ENCODE assay signal across 15 mouse cellular contexts in genomic region chr2:178155917-178156282, GRCm38 (mm10). TPM values are rescaled to one million over a fixed set of nuclear protein-coding genes. Genes with fewer than 3 reads are reported as not detected.
DNase-seq lines count a peak whose midpoint lies in the region; ATAC-seq and TF ChIP-seq lines count a peak whose summit lies in the region.
"Had no signal": no experiment of that assay in that cellular context is flagged by ENCODE, and none has a peak within 500 bp of the region (broad histone marks: within the 10 kb centered on the region; RNA-seq: fewer than 3 reads in every experiment).

No protein-coding gene starts in this region.

- peak; percentile 17 for DNase-seq in embryonic facial prominence, embryonic 14.5 days (ENCODE audit: low spot score)
- DNase-seq in embryonic facial prominence, embryonic 10.5 days (ENCODE audit: low spot score) = no peak
- no peak for DNase-seq in stomach, postnatal 0 days (ENCODE audit: low spot score)
- DNase-seq in heart, postnatal 4 days = peak; percentile 82
- no peak for DNase-seq in frontal cortex, adult 2 months (ENCODE audit: extremely low spot score in 1 of 2, low spot score in 1 of 2)
- no peak for DNase-seq in adrenal gland, adult 2 months
- no peak for DNase-seq in urinary bladder, postnatal 25 days (ENCODE audit: low spot score)
- DNase-seq: B cell, adult 2 months; kidney, adult 8-10 months had no signal

- peak; percentile 21; the same call in 1 of the 2 replicates for ATAC-seq in embryonic facial prominence, embryonic 14.5 days (ENCODE audit: low read depth)
- ATAC-seq in stomach, embryonic 16.5 days (ENCODE audit: insufficient read depth, low FRiP score) = 0 out of 2 replicates have a peak, but pooled peaks have one; percentile 38
- no peak for ATAC-seq in stomach, postnatal 0 days (ENCODE audit: low FRiP score, low TSS enrichment)

- no peak overlapping the region for H3K4me2 ChIP-seq in embryonic facial prominence, embryonic 14.5 days (ENCODE audit: low read depth, low read length)
- no peak overlapping the region for H3K4me2 ChIP-seq in stomach, embryonic 16.5 days (ENCODE audit: low read depth, low read length)
- no peak overlapping the region for H3K4me2 ChIP-seq in stomach, postnatal 0 days (replicated peaks; ENCODE audit: low read depth)
- H3K4me2 ChIP-seq: hindbrain, embryonic 13.5 days had no signal

- H3K9me3 ChIP-seq in embryonic facial prominence, embryonic 14.5 days (ENCODE audit: control insufficient read depth, low read length) = no peaks in the 10 kb centered on the region
- H3K9me3 ChIP-seq in embryonic facial prominence, embryonic 10.5 days = no peaks in the 10 kb centered on the region
- H3K9me3 ChIP-seq in stomach, embryonic 16.5 days (replicated peaks; ENCODE audit: control insufficient read depth, low read length) = no peaks in the 10 kb centered on the region
- no peaks in the 10 kb centered on the region for H3K9me3 ChIP-seq in stomach, postnatal 0 days (ENCODE audit: control insufficient read depth, low read length)
- H3K9me3 ChIP-seq: hindbrain, embryonic 13.5 days had no signal

- WGBS in embryonic facial prominence, embryonic 14.5 days = 63% methylated on average over 1 of the region's 1 CpGs
- WGBS in embryonic facial prominence, embryonic 10.5 days = 73% methylated on average over 1 of the region's 1 CpGs
- 42% methylated on average over 1 of the region's 1 CpGs for WGBS in stomach, embryonic 16.5 days
- WGBS in stomach, postnatal 0 days = 55% methylated on average over 1 of the region's 1 CpGs

- no peaks in the 10 kb centered on the region for H3K4me1 ChIP-seq in embryonic facial prominence, embryonic 14.5 days (ENCODE audit: control insufficient read depth, insufficient read depth, low read length)
- H3K4me1 ChIP-seq in embryonic facial prominence, embryonic 10.5 days = peaks cover 12% of the 10 kb centered on the region
- no peaks in the 10 kb centered on the region for H3K4me1 ChIP-seq in stomach, embryonic 16.5 days (ENCODE audit: control insufficient read depth, insufficient read depth, low read length)
- no peaks in the 10 kb centered on the region for H3K4me1 ChIP-seq in stomach, postnatal 0 days (replicated peaks; ENCODE audit: control insufficient read depth, insufficient read depth)

- no peaks in the 10 kb centered on the region for H3K27me3 ChIP-seq in embryonic facial prominence, embryonic 14.5 days (replicated peaks; ENCODE audit: control insufficient read depth, insufficient read depth, low read length)
- H3K27me3 ChIP-seq in embryonic facial prominence, embryonic 10.5 days (replicated peaks; ENCODE audit: low read depth, poor library complexity, severe bottlenecking) = no peaks in the 10 kb centered on the region
- H3K27me3 ChIP-seq in stomach, embryonic 16.5 days (ENCODE audit: control insufficient read depth, insufficient read depth, low read length) = no peaks in the 10 kb centered on the region
- no peaks in the 10 kb centered on the region for H3K27me3 ChIP-seq in stomach, postnatal 0 days (ENCODE audit: control insufficient read depth, insufficient read depth, low read length)
- H3K27me3 ChIP-seq: hindbrain, embryonic 13.5 days had no signal

- H3K9ac ChIP-seq in embryonic facial prominence, embryonic 14.5 days (ENCODE audit: low read depth, low read length) = no peak overlapping the region
- no peak overlapping the region for H3K9ac ChIP-seq in stomach, embryonic 16.5 days (ENCODE audit: low read length)
- no peak overlapping the region for H3K9ac ChIP-seq in stomach, postnatal 0 days (ENCODE audit: low read length)
- H3K9ac ChIP-seq: hindbrain, embryonic 13.5 days had no signal

- no peak overlapping the region for H3K4me3 ChIP-seq in embryonic facial prominence, embryonic 14.5 days (ENCODE audit: low read depth, low read length)
- no peak overlapping the region for H3K4me3 ChIP-seq in embryonic facial prominence, embryonic 10.5 days
- H3K4me3 ChIP-seq in stomach, embryonic 16.5 days (replicated peaks; ENCODE audit: low read length) = no peak overlapping the region
- H3K4me3 ChIP-seq in stomach, postnatal 0 days (ENCODE audit: low read depth, low read length) = no peak overlapping the region
- H3K4me3 ChIP-seq: erythroblast, embryonic 14.5 days; hindbrain, embryonic 13.5 days had no signal

- H3K27ac ChIP-seq in embryonic facial prominence, embryonic 14.5 days (replicated peaks; ENCODE audit: low read depth, low read length) = no peak overlapping the region
- no peak overlapping the region for H3K27ac ChIP-seq in embryonic facial prominence, embryonic 10.5 days (replicated peaks)
- no peak overlapping the region for H3K27ac ChIP-seq in stomach, embryonic 16.5 days (ENCODE audit: low read length)
- H3K27ac ChIP-seq in stomach, postnatal 0 days (replicated peaks) = no peak overlapping the region

- no peak for TF ChIP-seq EP300 in stomach, postnatal 0 days (optimal IDR thresholded peaks at IDR 0.05)

- no peak for TF ChIP-seq CTCF in stomach, postnatal 0 days (IDR thresholded peaks at IDR 0.05; ENCODE audit: low read depth)

- no peaks in the 10 kb centered on the region for H3K36me3 ChIP-seq in embryonic facial prominence, embryonic 14.5 days (ENCODE audit: control insufficient read depth, insufficient read depth, low read length)
- no peaks in the 10 kb centered on the region for H3K36me3 ChIP-seq in embryonic facial prominence, embryonic 10.5 days (replicated peaks)
- H3K36me3 ChIP-seq in stomach, embryonic 16.5 days (ENCODE audit: control insufficient read depth, insufficient read depth, low read length) = no peaks in the 10 kb centered on the region
- no peaks in the 10 kb centered on the region for H3K36me3 ChIP-seq in stomach, postnatal 0 days (ENCODE audit: control insufficient read depth, insufficient read depth, low read length)
- H3K36me3 ChIP-seq: G1E; hindbrain, embryonic 13.5 days had no signal

RNA-seq across cellular contexts. Expression of gene Phactr3, which starts 37.1 kb away (rescaled TPM):
- 1.8 and 2.1 TPM in 2 replicates for polyA plus RNA-seq in embryonic facial prominence, embryonic 14.5 days (2014; fragmentation: Nextera tagmentation; extraction: Ambion mirVana)
- 3.8 and 4.6 TPM in 2 replicates for polyA plus RNA-seq in embryonic facial prominence, embryonic 10.5 days (2016; fragmentation: Nextera tagmentation; extraction: Ambion mirVana)
- polyA plus RNA-seq in stomach, embryonic 16.5 days (2015; fragmentation: Nextera tagmentation; extraction: Ambion mirVana) = 1.9 and 3.2 TPM in 2 replicates
- 1.7 and 2.8 TPM in 2 replicates for polyA plus RNA-seq in stomach, postnatal 0 days (2015; fragmentation: Nextera tagmentation; extraction: Ambion mirVana)
- 1 to 10 TPM; 2.6 to 2.7 TPM for total RNA-seq in heart, postnatal 4 days (2021)
- 139 and 140 TPM in 2 replicates for polyA plus RNA-seq in frontal cortex, adult 2 months (2012; rRNA removed)
- total RNA-seq in adrenal gland, adult 2 months (2021) = 1 to 10 TPM in 1 of 2 experiments, under 1 TPM in 1; 0.98 to 1.3 TPM
- polyA plus RNA-seq in adrenal gland, adult 2 months (2012; rRNA removed) = 0.59 and 0.67 TPM in 2 replicates
- total RNA-seq: common myeloid progenitor, adult 5-6 weeks; liver, adult 2 months had no signal
- polyA plus RNA-seq: erythroblast, embryonic 14.5 days; G1E; liver, adult 2 months had no signal

Comparison
In these comparisons a context has a peak if more than half of its experiments do, and no peak if none do; other contexts are left out.
1. DNase-seq: peak in embryonic facial prominence, embryonic 14.5 days (single experiment) and heart, postnatal 4 days (single experiment); none in embryonic facial prominence, embryonic 10.5 days (single experiment), stomach, postnatal 0 days (single experiment), frontal cortex, adult 2 months (0 of 2), adrenal gland, adult 2 months (single experiment) and urinary bladder, postnatal 25 days (single experiment).
2. RNA of gene Phactr3, which starts 37.1 kb away (polyA plus RNA-seq): 139 to 140 TPM in frontal cortex, adult 2 months; 3.8 to 4.6 TPM in embryonic facial prominence, embryonic 10.5 days, 1.9 to 3.2 TPM in stomach, embryonic 16.5 days, 1.8 to 2.1 TPM in embryonic facial prominence, embryonic 14.5 days, 1.7 to 2.8 TPM in stomach, postnatal 0 days and 0.59 to 0.67 TPM in adrenal gland, adult 2 months; every median in the first group is over 10 times any median in the second.